In the genomic region with DNA sequence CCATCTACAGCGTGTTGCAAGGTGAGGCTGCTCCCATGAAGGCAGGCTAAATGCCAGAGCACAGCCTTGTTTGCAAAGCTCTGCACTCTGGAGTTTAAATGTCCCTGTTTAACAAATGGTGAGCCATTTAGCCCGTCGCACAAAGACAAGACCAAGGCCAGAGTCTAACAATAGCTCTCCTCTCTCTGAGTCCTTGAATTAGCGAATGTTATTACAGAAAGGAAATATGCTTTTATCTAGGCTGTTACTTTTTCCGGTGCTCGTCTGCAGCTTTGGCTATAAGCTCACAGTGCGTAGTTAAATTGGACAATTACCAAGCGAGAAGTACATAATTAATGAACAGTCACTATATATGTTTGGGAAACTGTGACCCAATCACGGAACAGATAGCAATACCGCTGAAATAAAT, we compare ENCODE assay signal across 16 mouse cellular contexts.
DNase-seq lines count a peak whose midpoint lies in the region; ATAC-seq and TF ChIP-seq lines count a peak whose summit lies in the region.
"Had no signal": no experiment of that assay in that cellular context is flagged by ENCODE, and none has a peak within 500 bp of the region (broad histone marks: within the 10 kb centered on the region; RNA-seq: fewer than 3 reads in every experiment).

No protein-coding gene starts in this region.

- peaks cover 4% of the 10 kb centered on the region for H3K4me1 ChIP-seq in heart, embryonic 15.5 days (replicated peaks)
- H3K4me1 ChIP-seq in lung, postnatal 0 days (ENCODE audit: insufficient read depth, low read depth, low read length), result no peaks in the 10 kb centered on the region
- H3K4me1 ChIP-seq in embryonic facial prominence, embryonic 10.5 days, result peaks cover 33% of the 10 kb centered on the region

- no peaks in the 10 kb centered on the region for H3K9me3 ChIP-seq in heart, embryonic 15.5 days (replicated peaks)
- no peaks in the 10 kb centered on the region for H3K9me3 ChIP-seq in lung, postnatal 0 days (ENCODE audit: low read length)
- no peaks in the 10 kb centered on the region for H3K9me3 ChIP-seq in embryonic facial prominence, embryonic 10.5 days

- TF ChIP-seq EP300 in lung, postnatal 0 days (IDR thresholded peaks at IDR 0.05), result no peak

- DNase-seq in heart, adult 9 months (ENCODE audit: low spot score in 2 of 2), result no peak
- no peak for DNase-seq in lung, postnatal 0 days (ENCODE audit: low spot score)
- no peak for DNase-seq in lung, postnatal 10 days
- DNase-seq in ZHBTc4 (ENCODE audit: low read depth, low spot score), result peak; percentile 61
- DNase-seq in embryonic facial prominence, embryonic 10.5 days (ENCODE audit: low spot score), result no peak
- no peak for DNase-seq in spleen, adult 18-20 months
- no peak for DNase-seq in spleen, postnatal 10 days (ENCODE audit: low spot score in 2 of 2)
- DNase-seq: B cell, adult 2 months; cerebellum, postnatal 14 days; gastrocnemius, postnatal 10 days; liver; lung, postnatal 14 days; thymus, adult 2 months had no signal

- no peak overlapping the region for H3K9ac ChIP-seq in heart, embryonic 15.5 days
- no peak overlapping the region for H3K9ac ChIP-seq in lung, postnatal 0 days (replicated peaks; ENCODE audit: low read depth)

- ATAC-seq in heart, embryonic 15.5 days (replicated peaks; ENCODE audit: insufficient number of reproducible peaks, insufficient read depth, low FRiP score, low read depth), result no peak
- ATAC-seq in lung, postnatal 0 days, result 0 out of 2 replicates have a peak, but pooled peaks have one; percentile 9

- no peak for TF ChIP-seq CTCF in lung, postnatal 0 days (IDR thresholded peaks at IDR 0.05)

- H3K27ac ChIP-seq in heart, embryonic 15.5 days, result 0 out of 2 replicates have a peak overlapping the region, but pooled peaks have one; percentile 37
- H3K27ac ChIP-seq in lung, postnatal 0 days (ENCODE audit: low read length), result no peak overlapping the region
- 0 out of 2 replicates have a peak overlapping the region, but pooled peaks have one; percentile 35 for H3K27ac ChIP-seq in embryonic facial prominence, embryonic 10.5 days (replicated peaks)
- H3K27ac ChIP-seq: layer of hippocampus, adult 2 months; left cerebral cortex, adult 2 months had no signal

- H3K4me2 ChIP-seq in heart, embryonic 15.5 days, result no peak overlapping the region
- H3K4me2 ChIP-seq in lung, postnatal 0 days (replicated peaks; ENCODE audit: low read depth, low read length), result no peak overlapping the region

- H3K36me3 ChIP-seq in heart, embryonic 15.5 days, result no peaks in the 10 kb centered on the region
- H3K36me3 ChIP-seq in lung, postnatal 0 days (ENCODE audit: insufficient read depth, low read length), result no peaks in the 10 kb centered on the region
- H3K36me3 ChIP-seq in embryonic facial prominence, embryonic 10.5 days (replicated peaks), result no peaks in the 10 kb centered on the region

- no peak overlapping the region for H3K4me3 ChIP-seq in heart, embryonic 15.5 days
- H3K4me3 ChIP-seq in lung, postnatal 0 days (ENCODE audit: low read depth, low read length), result no peak overlapping the region
- no peak overlapping the region for H3K4me3 ChIP-seq in embryonic facial prominence, embryonic 10.5 days
- H3K4me3 ChIP-seq: layer of hippocampus, adult 2 months; left cerebral cortex, adult 2 months had no signal

- H3K27me3 ChIP-seq in heart, embryonic 15.5 days, result no peaks in the 10 kb centered on the region
- no peaks in the 10 kb centered on the region for H3K27me3 ChIP-seq in lung, postnatal 0 days (replicated peaks; ENCODE audit: insufficient read depth, low read length)
- no peaks in the 10 kb centered on the region for H3K27me3 ChIP-seq in embryonic facial prominence, embryonic 10.5 days (replicated peaks; ENCODE audit: low read depth, poor library complexity, severe bottlenecking)

- WGBS in heart, embryonic 15.5 days, result 36% methylated on average over 10 of the region's 10 CpGs
- WGBS in lung, postnatal 0 days, result 29% methylated on average over 10 of the region's 10 CpGs
- 75% methylated on average over 10 of the region's 10 CpGs for WGBS in embryonic facial prominence, embryonic 10.5 days
